Mouse (Mus musculus) small intestine, adult 2 months (tissue): ENCODE measurements around the gene Fat3. TPM values are rescaled to one million over a fixed set of nuclear protein-coding genes. Genes with fewer than 3 reads are reported as not detected.

ENCODE experiments used
- H3K27ac ChIP-seq: fragments of 200-500 bp; 2 replicates; pipeline ENCODE4 v1.5.1; 2012; ENCODE audit warnings: low read depth, low read length, control low read depth, inconsistent platforms; ENCODE audit not compliant: insufficient read depth
- H3K27me3 ChIP-seq: fragments of 200-500 bp; 2 replicates; pipeline ENCODE4 v1.6.1; 2012; ENCODE audit warnings: mild to moderate bottlenecking, moderate library complexity, low read length, inconsistent platforms; ENCODE audit not compliant: control insufficient read depth, insufficient read depth
- H3K36me3 ChIP-seq: fragments of 200-500 bp; 2 replicates; pipeline ENCODE4 v1.6.1; 2012; ENCODE audit warnings: mild to moderate bottlenecking, low read length, control low read depth, inconsistent platforms; ENCODE audit not compliant: control insufficient read depth, insufficient read depth
- H3K4me1 ChIP-seq: fragments of 200-500 bp; 2 replicates; pipeline ENCODE4 v1.6.1; 2012; ENCODE audit warnings: low read length, inconsistent platforms, mixed read lengths; ENCODE audit not compliant: control insufficient read depth, insufficient read depth, insufficient read length
- H3K4me3 ChIP-seq: fragments of 200-500 bp; 2 replicates; pipeline ENCODE4 v1.5.1; 2012; ENCODE audit warnings: low read depth, mild to moderate bottlenecking, control low read depth, inconsistent platforms, low read length, moderate library complexity
- CTCF ChIP-seq: fragments of 200-500 bp; IDR thresholded peaks from 2 replicates; pipeline ENCODE4 v1.5.1; 2012; ENCODE audit warnings: low read depth, mild to moderate bottlenecking, control low read depth, inconsistent platforms, low read length, moderate library complexity, mixed read lengths; ENCODE audit not compliant: insufficient replicate concordance, insufficient read length; ENCODE audit errors: extremely low read depth
- POLR2A ChIP-seq: fragments of 200-500 bp; IDR thresholded peaks from 2 replicates; pipeline ENCODE4 v1.6.1; 2012; ENCODE audit warnings: low read depth, mild to moderate bottlenecking, control low read depth, inconsistent platforms, low read length, moderate library complexity
- WGBS: fragments of 180-500 bp; shearing (Covaris S2); methylation state at CpG from one replicate; pipeline ENCODE4 v1.1.7; 2018; 5-methylcytosine and 5-hydroxymethylcytosine counted together
- polyA plus RNA-seq: library from polyadenylated mRNA; depleted of rRNA; stranded (reverse); fragments of >200 nt; gene quantifications from 2 replicates; pipeline ENCODE4 v1.2.3, GENCODE M21; 2012

Gene Fat3
- polyA plus RNA-seq, 1 experiment: 0.20 TPM

DNA sequence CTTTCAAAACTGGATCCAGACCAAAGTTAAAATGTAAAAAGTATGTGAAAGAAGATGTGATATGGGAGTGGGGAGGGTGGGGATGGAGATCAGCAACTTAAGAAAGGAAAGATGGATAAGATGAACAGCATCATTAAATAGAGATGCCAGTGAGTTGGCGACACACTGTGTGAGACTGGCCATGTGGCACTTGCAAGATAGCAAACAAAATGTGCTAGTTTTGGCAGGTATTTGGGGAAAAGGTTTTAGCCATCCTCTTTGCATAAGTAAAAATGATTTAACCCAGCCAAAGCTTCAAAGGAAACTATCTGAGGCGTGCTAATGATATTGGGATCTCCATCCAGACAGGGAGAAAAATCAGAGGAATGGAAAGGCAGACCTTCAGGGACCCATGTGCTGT, 157.9 kb downstream of the Fat3 start:
- no peak overlapping the region for H3K27ac ChIP-seq
- 80% methylated on average over 2 of the region's 2 CpGs for WGBS
- no peak overlapping the region for H3K4me3 ChIP-seq
- H3K36me3 ChIP-seq: no peaks in the 10 kb centered on the region
- TF ChIP-seq POLR2A: no peak
- TF ChIP-seq CTCF: no peak
- no peaks in the 10 kb centered on the region for H3K4me1 ChIP-seq
- H3K27me3 ChIP-seq: no peaks in the 10 kb centered on the region

DNA sequence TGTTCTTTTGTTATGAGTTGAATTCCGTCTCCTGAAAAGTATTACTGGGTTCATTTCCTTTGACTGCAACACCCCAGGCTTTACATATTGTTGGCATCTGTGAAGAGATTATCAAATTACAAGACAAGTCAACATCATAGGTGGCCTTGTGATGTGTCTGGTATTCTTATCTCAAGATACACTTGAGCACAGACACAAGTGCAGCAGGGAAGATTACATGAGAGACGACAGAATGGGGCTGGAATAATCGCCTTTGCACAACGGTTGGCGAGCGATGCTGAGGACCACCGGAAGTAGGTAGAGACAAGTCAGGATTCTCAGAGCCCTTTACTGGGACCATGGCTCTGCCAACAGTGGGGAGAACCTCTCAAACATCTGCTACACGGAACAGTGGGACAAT, 158.5 kb downstream of the Fat3 start:
- H3K27me3 ChIP-seq: no peaks in the 10 kb centered on the region
- no peaks in the 10 kb centered on the region for H3K36me3 ChIP-seq
- no peaks in the 10 kb centered on the region for H3K4me1 ChIP-seq
- WGBS: 81% methylated on average over 8 of the region's 8 CpGs
- H3K4me3 ChIP-seq: no peak overlapping the region
- no peak overlapping the region for H3K27ac ChIP-seq
- no peak for TF ChIP-seq CTCF
- no peak for TF ChIP-seq POLR2A

DNA sequence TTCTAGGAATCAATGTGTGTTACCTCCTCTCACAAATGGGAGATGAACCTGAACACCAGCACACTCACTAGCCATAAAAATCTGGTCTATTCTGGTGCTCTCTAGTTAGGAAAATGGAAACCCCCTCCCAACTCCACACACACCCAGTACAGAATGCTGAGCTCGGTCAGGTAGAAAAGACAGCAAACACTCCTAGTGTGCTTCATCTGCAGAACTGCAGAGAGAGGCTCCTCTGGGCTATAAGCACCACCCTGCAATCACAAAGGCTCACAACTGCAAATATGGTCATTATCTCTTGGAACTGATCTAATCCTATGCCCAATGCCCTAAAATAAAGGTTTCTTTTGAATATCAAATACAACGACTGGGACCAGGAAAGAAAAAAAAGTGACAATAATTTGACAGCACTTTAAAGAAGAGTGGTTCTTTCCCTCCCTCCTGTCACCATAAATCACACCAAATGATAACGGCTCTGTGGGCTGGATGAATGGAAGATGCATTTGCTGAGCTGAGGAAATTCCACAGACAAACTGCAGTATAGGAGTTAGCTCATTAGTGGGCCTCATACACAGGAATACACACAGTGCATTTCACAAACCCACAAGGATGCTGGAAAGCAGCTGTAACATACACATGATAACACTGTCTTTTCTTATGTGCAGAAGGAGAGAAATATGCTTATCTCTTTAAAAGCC, 170.6 kb downstream of the Fat3 start:
- Histone ChIP-seq H3K27ac (no peak overlapping the region), H3K27me3 (no peaks in the 10 kb centered on the region), H3K4me1 (no peaks in the 10 kb centered on the region), H3K4me3 (no peak overlapping the region), H3K36me3 (no peaks in the 10 kb centered on the region)
- 22% methylated on average over 3 of the region's 3 CpGs for WGBS
- no peak for TF ChIP-seq POLR2A

DNA sequence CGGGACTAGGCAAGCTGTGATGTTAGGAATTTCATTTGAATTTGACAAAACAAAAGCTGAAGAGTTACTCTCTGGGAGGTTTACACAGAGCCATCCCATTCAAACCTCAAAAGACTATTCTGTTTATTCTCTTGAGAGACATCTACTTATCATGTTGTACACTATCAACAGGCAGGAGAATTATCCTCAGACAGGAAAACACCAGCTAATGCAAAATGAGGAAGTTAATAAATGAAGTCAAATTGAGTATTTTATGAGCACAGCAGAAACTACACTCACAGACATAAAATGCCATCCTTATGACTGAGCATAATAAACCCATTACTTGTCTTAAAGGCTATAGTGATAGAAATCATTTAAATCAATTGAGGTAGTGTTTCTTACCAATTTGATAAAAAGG, 182.1 kb downstream of the Fat3 start:
- Histone ChIP-seq H3K4me3 (no peak overlapping the region), H3K27me3 (no peaks in the 10 kb centered on the region), H3K4me1 (no peaks in the 10 kb centered on the region), H3K27ac (no peak overlapping the region), H3K36me3 (no peaks in the 10 kb centered on the region)
- WGBS: 74% methylated on average over 1 of the region's 1 CpGs
- TF ChIP-seq POLR2A: no peak
- TF ChIP-seq CTCF: no peak

DNA sequence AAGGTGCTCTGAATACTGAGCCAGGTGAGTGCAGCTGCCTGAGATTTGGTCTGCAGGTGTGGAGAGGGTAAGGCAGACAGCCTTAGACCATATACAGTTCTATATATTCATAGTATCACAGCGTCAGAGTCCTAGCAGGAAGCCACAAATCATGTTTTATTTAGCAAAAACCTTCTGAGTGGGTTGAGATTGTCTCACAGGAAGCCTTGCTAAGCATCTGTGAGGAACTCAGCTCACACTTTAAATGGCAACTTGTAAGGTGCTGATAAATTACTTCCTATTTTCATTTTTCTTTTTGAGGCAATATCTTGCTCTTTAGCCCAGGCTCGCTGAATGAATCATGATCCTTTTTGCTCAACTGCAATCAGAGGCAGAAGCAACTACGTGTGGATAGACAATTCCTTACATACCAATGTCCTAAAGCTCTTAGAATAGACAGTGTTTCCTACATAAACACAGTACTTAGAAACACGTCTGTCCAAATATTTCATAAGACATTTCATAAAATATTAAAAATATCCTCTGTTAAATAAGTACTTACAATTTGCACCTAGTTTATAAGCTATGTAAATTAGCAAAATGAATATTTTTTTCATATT, 188.4 kb downstream of the Fat3 start:
- no peak for TF ChIP-seq CTCF
- TF ChIP-seq POLR2A: no peak
- Histone ChIP-seq H3K4me3 (no peak overlapping the region), H3K27ac (no peak overlapping the region), H3K4me1 (no peaks in the 10 kb centered on the region), H3K36me3 (no peaks in the 10 kb centered on the region), H3K27me3 (no peaks in the 10 kb centered on the region)
- 55% methylated on average over 4 of the region's 4 CpGs for WGBS

DNA sequence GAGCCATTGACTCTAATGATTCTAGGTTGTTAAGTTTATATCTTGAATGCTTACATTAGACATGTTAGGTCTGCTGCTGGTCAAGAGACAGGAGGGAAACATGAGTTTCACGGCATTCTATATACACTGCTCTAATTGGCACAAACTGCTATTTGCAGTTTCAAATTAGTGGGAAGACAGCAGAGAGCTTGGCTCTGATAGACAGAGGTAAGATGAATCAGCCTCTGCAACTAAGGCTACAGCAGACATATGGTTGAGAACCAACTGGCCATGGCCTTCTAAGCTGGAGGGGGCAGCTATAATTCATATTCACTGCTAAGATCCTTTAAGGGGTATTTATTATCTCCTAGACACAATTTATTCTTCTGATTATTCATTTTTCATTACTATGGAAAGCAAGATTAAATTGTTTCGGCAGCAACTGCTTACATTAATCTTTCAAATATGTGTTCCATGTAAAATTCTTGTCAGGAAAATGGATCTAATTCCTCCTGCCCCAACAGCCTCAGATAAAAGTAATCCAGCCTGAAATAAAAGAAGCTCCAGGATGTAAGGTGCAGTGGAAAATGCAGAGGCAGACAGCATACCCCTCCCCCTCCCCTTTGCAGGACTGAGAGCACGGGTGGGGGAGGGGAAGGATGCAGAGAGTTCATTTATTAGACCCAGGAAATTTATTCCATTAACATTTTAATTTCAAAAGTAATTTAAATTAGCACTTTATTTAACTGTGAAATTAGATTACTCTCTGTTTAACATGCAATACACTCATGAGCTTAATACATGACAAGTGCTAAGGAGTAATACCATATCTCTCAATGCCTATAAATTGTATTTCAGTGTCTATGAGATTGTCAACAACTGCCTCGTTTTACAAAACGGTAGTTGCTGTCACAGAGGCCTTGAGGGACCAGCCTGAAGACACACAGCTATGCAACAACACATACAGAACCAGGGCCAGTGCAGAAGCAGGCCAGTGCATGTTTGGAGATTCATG, 189.9 kb downstream of the Fat3 start:
- H3K27ac ChIP-seq: no peak overlapping the region
- H3K36me3 ChIP-seq: no peaks in the 10 kb centered on the region
- no peaks in the 10 kb centered on the region for H3K4me1 ChIP-seq
- WGBS: 57% methylated on average over 5 of the region's 5 CpGs
- TF ChIP-seq CTCF (no peak), POLR2A (no peak)
- H3K4me3 ChIP-seq: no peak overlapping the region
- no peaks in the 10 kb centered on the region for H3K27me3 ChIP-seq

DNA sequence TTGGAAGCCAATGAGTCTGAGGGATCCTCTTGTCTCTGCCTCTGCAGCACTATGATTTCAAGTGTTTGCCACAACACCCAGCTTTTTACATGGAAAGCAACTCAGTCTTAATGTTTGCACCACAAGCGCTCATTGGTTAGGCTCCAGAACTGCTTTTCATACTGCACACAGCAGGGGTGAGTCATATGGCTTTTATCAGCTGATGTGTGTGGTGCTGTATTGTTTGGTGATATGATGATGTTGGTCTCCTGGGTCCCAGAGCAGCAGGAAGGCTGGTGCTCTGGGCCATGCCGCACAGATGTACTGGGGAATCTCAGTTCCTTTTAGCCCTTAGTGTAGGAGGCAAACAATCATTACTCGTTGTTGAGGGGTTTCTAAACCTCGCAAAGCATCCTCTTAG, 190.8 kb downstream of the Fat3 start:
- TF ChIP-seq CTCF (no peak), POLR2A (no peak)
- Histone ChIP-seq H3K4me3 (no peak overlapping the region), H3K27ac (no peak overlapping the region), H3K27me3 (no peaks in the 10 kb centered on the region), H3K36me3 (no peaks in the 10 kb centered on the region), H3K4me1 (no peaks in the 10 kb centered on the region)
- WGBS: 82% methylated on average over 4 of the region's 4 CpGs
